Mouse (Mus musculus): ENCODE measurements around the gene Gpd2.

DNA sequence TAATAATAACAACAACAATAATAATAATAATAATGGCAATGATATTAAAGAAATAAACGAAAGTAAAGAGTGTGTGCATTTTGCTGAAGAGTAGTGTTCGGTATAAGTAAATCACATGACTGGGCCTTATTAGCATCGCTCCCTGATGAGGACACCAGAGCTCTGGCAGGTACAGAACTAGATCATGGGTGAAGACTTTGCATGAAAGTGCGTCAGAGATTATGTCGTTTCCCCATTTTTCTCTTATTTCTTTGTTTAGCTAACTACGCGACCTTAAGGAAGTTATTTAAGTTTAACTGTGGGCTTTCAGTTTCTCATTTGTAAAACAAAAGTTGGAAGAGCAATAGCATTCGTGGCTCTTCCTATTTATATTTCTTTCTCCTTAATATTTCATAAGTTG is 5.1 kb upstream of the Gpd2 start:
- no peak for TF ChIP-seq CTCF (IDR thresholded peaks at IDR 0.05; ENCODE audit: extremely low read depth, insufficient read length, insufficient replicate concordance, low read depth, low read length)
- no peak for TF ChIP-seq POLR2A (IDR thresholded peaks at IDR 0.05; ENCODE audit: low read depth, low read length)

All from small intestine, adult 2 months (tissue).